Mouse (Mus musculus) lung, postnatal 25 days (tissue): ENCODE results near the gene Fignl1.
A peak's percentile ranks its signal among the peaks of the same experiment; 100 is the strongest.

Experiments
- DNase-seq: peaks from one replicate; pipeline ENCODE4 v3.0.0; 2022; ENCODE audit warnings: low spot score

Fignl1 gene

GRCm38 (mm10) chr11:11831940-11832754 is 23.4 kb upstream of the Fignl1 start:
- DNase-seq: no peak

- DNase-seq: no peak
Measured at GRCm38 (mm10) chr11:11831526-11831925, 22.8 kb upstream of the Fignl1 start.

GRCm38 (mm10) chr11:11830884-11831495 is 22.2 kb upstream of the Fignl1 start:
- no peak for DNase-seq

GRCm38 (mm10) chr11:11829161-11830000 is 20.6 kb upstream of the Fignl1 start:
- peak; percentile 51 for DNase-seq

- no peak for DNase-seq
Measured at GRCm38 (mm10) chr11:11828761-11829160, 20.0 kb upstream of the Fignl1 start.

- no peak for DNase-seq
Measured at GRCm38 (mm10) chr11:11828251-11828650, 19.5 kb upstream of the Fignl1 start.

GRCm38 (mm10) chr11:11826475-11826874 is 17.7 kb upstream of the Fignl1 start:
- DNase-seq: no peak

- no peak for DNase-seq
Measured at GRCm38 (mm10) chr11:11825670-11826069, 16.9 kb upstream of the Fignl1 start.

- DNase-seq: no peak
Measured at GRCm38 (mm10) chr11:11824970-11825635, 16.3 kb upstream of the Fignl1 start.

GRCm38 (mm10) chr11:11823980-11824911 is 15.5 kb upstream of the Fignl1 start:
- no peak for DNase-seq

- no peak for DNase-seq
Measured at GRCm38 (mm10) chr11:11822181-11823095, 13.7 kb upstream of the Fignl1 start.

GRCm38 (mm10) chr11:11821387-11821975 is 12.7 kb upstream of the Fignl1 start:
- no peak for DNase-seq

- DNase-seq: no peak
Measured at GRCm38 (mm10) chr11:11820737-11821136, 12.0 kb upstream of the Fignl1 start.

- peak; percentile 87 for DNase-seq
Measured at GRCm38 (mm10) chr11:11820251-11820650, 11.5 kb upstream of the Fignl1 start.

GRCm38 (mm10) chr11:11819206-11819605 is 10.4 kb upstream of the Fignl1 start:
- no peak for DNase-seq

- DNase-seq: no peak
Measured at GRCm38 (mm10) chr11:11818797-11819196, 10.0 kb upstream of the Fignl1 start.

- no peak for DNase-seq
Measured at GRCm38 (mm10) chr11:11815737-11816136, 7.0 kb upstream of the Fignl1 start.

GRCm38 (mm10) chr11:11811906-11812480 is 3.2 kb upstream of the Fignl1 start:
- peak; percentile 76 for DNase-seq
